Mouse (Mus musculus): ENCODE data around the gene Trabd2b.

DNA sequence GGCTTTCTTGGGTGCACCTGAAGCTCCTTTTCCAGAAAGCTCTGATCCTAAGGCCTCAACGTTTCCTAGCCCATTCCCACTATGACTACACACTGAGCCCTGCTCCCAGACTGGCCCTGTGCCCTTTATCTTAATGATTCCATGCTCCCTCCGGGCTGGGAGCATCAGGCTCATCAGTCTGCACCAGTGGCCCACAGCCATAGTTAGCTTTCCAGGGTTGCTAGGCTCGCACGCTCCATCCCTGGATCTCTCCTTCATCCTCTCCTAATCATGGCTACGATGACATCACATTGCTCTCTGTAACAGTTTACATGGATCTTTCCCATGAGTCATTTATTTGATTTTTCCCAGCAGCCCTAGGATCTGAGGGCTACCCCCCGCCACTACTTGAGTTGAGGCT lies 103.1 kb downstream of the Trabd2b start:
- TF ChIP-seq JUND (IDR thresholded peaks at IDR 0.05; ENCODE audit: low read depth, low read length), result no peak
- TF ChIP-seq CTCF (IDR thresholded peaks at IDR 0.05 in 2 of 3, conservative IDR thresholded peaks at IDR 0.05 in 1 of 3; ENCODE audit: control insufficient read depth in 1 of 3, insufficient read depth in 1 of 3, low read depth in 2 of 3, low read length in 3 of 3, poor library complexity in 1 of 3, severe bottlenecking in 1 of 3), result no peak
- no peak for TF ChIP-seq ZKSCAN1 (IDR thresholded peaks at IDR 0.05; ENCODE audit: low read depth, low read length)
- TF ChIP-seq POLR2AphosphoS5 (IDR thresholded peaks at IDR 0.05; ENCODE audit: borderline replicate concordance, low read depth, low read length), result no peak
- TF ChIP-seq ZMIZ1 (IDR thresholded peaks at IDR 0.05; ENCODE audit: low read depth, low read length), result no peak
- TF ChIP-seq TAL1 (IDR thresholded peaks at IDR 0.05; ENCODE audit: low read length), result no peak
- no peak for TF ChIP-seq POLR2A (IDR thresholded peaks at IDR 0.05; ENCODE audit: control insufficient read depth in 1 of 2, insufficient read depth in 1 of 2, low read depth in 1 of 2, low read length in 2 of 2, poor library complexity in 1 of 2)
- TF ChIP-seq GATA1 (IDR thresholded peaks at IDR 0.05; ENCODE audit: low read depth, low read length), result no peak
- no peak for TF ChIP-seq SIN3A (IDR thresholded peaks at IDR 0.05; ENCODE audit: low read length)
- TF ChIP-seq KAT2A (conservative IDR thresholded peaks at IDR 0.05; ENCODE audit: low read depth, low read length), result no peak
